Mouse (Mus musculus) naive thymus-derived CD4-positive, alpha-beta T cell, adult 2 months (primary cell): ENCODE measurements around the gene Slc35f4.
"Not testable (repeated sequence)": the region's sequence is repeated elsewhere in the genome, so short reads cannot be mapped to it uniquely, and the experiment has no call there.

Experiments used
- DNase-seq: peaks from one replicate; pipeline ENCODE4 v3.0.0-alpha.2; 2011; ENCODE audit warnings: low read depth

Slc35f4 gene

GRCm38 (mm10) chr14:49278880-49279279 lies 247.0 kb downstream of the Slc35f4 start:
- DNase-seq, result no peak

DNA sequence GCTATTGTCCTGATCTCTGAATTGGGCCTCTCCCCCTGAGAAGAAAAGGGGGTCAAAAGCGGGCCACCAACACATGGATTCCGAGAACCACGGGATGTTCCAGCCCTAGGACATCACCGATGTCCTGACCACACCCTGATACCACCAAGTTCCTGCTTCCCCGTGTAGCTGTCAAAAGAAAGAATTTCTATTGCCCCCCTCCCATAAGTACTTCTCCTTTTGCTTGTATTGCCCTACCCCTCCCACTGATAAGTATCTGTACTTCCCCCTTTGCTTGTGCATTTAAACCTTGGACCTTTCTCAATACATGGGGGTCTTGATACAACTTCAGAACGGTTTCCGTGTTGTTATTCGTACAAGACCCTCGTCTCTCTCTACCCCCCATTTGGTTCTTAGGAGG lies 247.4 kb downstream of the Slc35f4 start:
- DNase-seq, result not testable (repeated sequence)

DNA sequence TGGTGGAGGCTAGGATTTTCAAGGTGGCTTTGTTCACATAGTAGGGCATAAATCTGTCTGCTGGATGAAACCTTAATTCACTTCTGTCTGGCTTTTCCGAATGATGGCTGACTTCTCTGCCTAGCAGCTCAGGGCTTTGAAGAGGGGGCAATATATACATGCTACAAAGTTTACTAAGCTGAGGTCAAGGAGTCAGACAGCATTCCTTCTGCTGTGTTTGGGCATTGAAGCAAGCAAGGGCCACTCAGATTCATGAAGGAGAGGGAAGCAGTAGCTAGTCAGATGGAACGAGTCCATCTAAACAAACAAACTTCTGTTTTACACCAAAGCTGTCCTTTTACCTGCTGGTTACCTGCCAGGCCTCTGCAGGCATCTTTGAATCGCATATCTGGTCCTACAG lies 248.2 kb downstream of the Slc35f4 start:
- no peak for DNase-seq

DNA sequence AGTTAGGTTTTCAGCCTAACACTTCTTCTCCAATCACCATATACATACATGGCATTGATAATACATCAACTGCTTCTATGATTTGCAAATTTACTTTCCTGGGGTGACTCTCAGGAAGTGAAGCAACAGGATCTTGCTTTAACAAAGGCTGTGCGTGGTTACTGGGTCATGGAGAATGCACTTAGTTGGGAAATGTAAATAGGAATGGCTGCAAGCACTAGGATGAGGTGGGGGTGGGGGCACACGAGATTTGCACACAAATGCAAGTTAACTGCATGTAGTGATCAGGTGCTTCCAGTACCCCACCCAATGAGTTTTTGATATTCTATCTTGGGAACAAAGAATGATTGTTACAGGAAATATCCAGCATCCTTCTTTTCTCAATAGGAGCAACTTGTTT lies 250.5 kb downstream of the Slc35f4 start:
- DNase-seq, result no peak

DNA sequence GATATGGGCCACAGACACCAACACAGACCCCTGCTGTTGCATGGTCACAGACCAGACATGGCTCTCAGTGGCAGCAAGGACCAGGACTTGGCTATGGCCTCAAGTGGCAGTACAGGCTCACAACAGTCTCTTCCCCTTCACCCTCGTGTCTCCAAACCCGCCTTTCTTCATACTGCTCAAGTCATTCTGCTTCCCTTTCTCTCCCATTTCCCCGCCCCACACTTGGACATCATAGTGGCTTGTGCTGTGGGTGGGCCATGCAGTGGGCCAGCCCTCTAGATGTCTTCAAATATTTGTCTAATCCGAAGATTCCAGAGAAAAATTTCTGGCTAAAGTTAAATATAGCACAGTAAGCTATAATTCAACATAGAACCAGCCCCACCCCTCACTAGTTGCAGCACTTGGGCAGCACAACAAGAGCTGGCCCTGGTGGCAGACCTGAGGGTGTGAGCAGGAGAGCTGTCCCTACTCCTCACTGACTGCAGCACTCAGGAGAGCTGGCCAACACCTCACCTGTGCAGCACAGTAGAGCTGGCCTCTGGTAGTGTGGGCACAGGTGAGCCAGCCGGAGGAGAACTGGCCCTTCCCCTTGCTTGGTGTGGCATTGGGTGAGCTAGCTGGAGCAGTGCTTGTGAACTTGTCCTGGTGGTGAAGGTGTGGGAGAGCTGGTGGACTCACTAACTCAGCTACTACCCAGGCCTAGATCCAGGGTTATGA lies 260.4 kb downstream of the Slc35f4 start:
- no peak for DNase-seq
